Mouse (Mus musculus) granulocyte monocyte progenitor cell, adult 5-6 weeks (primary cell): ENCODE results near the gene Top1. TPM values are rescaled to one million over a fixed set of nuclear protein-coding genes. Genes with fewer than 3 reads are reported as not detected.
A peak's percentile ranks its signal among the peaks of the same experiment; 100 is the strongest.

Source experiments
- ATAC-seq: replicated peaks from 2 replicates; pipeline ENCODE4 v1.8.0; 2016; ENCODE audit warnings: mild to moderate bottlenecking, moderate TSS enrichment, inconsistent platforms; ENCODE audit not compliant: poor library complexity, severe bottlenecking
- total RNA-seq, 2 experiments: library from RNA; stranded (forward) in 1 of 2; stranded (reverse) in 1 of 2; fragments of 200-712, 200-1000 nt in 1 of 2; fragments of >200 nt in 1 of 2; fragmentation: Nextera tagmentation in 1 of 2; gene quantifications; 2 replicates each; pipeline ENCODE4 v1.2.3; 2014 to 2017

The Top1 gene
- total RNA-seq, 2 experiments from 2014 or later = 98.9 to 154 TPM

DNA sequence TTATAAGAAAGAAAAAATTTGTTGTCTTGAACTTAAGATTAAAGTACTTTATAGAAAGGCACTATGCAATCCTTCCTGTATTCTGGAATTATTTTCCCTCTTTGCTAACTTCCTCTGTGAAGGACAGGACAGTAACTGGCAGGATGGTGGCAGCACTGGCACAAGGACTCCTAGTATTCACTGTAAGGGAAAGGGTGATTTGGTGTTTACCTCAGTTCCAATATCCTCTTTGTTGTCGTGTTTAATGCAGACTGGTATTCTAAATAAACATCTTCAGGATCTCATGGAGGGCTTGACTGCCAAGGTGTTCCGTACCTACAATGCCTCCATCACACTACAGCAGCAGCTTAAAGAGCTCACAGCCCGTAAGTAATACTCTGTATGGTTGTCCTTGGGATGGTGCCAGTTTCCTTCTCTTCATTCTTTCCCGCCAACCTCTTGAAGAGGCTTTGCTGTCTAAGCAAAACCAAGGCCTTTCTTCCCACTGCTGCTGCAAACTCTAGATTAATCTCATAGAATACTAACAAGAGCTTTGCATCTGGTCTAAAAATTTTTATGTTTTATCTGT, 69.9 kb downstream of the Top1 start:
- ATAC-seq = no peak

DNA sequence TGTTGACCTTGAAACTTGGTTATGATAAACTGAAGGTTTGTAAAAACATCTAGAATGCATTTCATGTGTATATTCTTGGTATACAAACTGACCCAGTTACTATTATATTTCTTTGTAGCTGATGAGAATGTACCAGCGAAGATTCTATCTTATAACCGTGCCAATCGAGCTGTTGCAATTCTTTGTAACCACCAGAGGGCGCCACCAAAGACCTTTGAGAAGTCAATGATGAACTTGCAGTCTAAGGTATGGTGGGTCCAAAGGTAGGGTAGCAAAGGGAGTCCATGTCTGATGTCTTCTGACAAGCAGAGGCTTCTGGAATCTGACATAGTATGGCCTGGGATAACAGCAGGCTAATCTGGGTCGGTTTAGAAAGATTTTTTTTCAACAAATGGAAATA, 71.6 kb downstream of the Top1 start:
- peak; percentile 80 for ATAC-seq

DNA sequence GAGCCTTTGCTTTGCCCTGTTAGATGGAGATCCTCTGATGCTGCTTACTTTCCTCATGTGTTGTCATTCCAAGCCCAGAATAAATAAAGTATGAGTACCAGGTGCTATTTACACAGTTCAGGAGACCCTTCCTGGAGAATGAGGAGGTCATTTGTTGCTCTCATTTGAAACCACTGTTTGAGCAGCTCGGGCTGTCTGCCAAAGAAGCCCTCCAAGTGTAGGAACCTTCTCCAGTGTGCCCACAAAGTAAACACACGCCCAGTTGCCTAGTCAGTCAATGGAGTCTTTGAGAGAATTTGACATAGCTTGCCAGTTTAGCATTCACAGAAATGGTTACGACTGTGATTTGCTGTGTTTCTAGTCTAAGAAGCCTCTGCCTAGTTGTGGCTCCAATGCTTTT, 73.1 kb downstream of the Top1 start:
- no peak for ATAC-seq

DNA sequence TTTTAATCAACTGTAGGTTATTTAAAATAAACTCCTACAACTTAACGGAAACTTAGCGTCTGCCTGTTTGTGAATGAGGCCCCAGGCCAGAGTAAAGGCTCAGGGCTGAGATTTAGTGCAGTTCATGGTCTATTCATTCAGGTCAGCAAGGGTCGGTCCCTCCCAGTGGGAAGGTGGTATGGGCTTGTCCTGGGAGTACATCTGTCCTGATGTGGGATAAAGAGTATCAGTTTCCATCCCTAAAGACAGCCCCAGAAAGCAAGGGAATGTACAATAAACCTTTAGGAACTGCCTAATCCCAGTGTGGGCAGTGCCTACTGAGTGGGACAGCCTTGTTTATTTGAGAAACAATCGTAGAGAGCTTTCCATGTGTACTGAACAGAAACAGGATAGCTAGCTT, 77.0 kb downstream of the Top1 start:
- no peak for ATAC-seq

DNA sequence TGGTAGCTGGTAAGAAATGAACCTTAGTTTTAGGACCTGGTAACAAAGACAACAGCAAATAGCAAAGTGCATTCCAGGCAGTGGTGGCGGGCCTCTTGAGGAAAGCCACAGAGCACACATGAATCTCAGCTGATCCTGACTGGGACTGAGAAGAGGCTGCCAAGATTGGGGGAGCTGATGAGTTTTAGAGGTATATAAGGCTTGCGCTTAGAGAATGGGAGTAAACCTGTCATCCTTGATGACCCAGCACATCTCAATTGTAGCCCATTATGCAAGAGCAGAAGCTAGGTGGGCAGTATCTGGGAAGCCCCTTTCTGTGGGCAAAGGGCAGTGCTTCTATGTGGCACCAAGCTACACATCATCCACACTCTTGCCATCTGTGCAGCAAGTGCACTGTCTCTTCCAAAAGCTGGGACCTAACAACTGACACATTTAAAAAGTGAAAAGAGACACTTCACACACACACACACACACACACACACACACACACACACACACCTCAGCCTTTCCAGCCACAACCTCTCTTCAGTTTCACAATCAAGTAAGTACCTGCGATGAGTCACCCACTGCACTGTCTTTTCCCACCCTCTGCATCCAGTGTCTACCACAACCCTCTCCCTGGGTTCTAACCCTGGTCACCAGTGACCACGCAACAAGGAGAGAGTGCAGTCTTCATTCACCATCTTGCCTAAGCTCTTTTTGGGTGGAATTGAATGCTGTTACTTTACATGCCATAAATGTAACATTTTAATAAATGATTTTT, 78.1 kb downstream of the Top1 start:
- peak; percentile 34; the same call in 1 of the 2 replicates for ATAC-seq

DNA sequence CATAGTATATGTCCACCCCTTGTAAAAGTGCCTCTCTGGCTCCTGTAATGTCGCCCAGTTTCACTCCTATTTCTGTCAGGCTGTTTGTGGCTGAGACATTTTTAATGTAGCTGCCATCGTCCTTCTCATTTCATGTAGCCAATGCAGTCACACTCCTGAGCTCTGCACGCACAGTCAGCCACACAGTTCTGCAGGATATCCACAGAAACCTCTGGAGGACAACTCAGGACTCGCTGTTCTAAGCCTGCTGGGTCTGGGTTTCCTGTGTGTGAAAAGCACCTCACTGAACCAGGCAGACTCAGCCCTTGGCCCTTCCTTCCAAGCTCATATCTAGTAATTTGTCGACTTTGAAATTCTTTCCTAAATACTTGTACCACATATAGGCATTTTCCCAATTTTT, 78.8 kb downstream of the Top1 start:
- ATAC-seq = no peak

DNA sequence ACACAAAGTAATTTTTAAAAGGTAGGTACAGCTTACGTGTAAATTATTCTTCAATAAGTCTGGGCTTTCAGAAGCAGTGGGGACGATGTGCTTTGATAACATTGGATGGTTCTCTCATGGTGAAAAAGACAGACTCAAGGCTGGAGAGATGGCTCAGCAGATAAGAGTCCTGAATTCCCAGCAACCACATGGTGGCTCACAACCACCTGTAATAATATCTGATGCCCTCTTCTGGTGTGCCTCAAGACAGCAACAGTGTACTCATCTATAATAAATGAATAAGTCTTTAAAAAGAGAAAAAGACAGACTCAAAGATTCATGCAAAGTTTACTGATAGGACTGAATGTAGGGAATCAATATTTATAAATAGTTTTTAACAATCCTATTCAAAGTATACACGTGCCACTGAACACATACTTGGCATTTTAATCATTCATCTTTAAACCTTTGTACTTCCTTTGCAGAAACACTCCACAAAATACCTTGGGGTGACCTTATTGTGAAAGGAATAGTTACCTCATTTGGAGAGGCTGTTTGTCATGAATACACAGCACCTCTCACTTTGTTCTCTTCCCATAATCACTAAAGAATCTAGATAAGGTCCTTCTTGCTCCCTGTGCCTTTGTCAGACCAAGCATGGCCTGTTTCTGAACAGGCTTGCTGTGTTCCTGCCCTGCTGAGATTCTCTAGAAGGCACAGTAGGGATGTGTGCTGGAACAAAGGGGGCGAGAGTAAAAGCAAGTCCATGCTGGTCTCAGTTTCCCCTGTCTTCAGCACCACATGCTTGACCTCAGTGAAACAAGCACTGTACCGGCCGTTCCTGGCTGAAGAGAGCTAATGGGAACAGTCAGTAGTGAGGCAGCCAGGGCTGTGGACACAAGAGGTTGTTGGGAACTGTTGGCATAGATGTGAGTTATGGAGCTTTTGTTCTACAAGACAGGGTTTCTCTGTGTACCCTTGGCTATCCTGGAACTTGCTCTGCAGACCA, 80.5 kb downstream of the Top1 start:
- no peak for ATAC-seq

DNA sequence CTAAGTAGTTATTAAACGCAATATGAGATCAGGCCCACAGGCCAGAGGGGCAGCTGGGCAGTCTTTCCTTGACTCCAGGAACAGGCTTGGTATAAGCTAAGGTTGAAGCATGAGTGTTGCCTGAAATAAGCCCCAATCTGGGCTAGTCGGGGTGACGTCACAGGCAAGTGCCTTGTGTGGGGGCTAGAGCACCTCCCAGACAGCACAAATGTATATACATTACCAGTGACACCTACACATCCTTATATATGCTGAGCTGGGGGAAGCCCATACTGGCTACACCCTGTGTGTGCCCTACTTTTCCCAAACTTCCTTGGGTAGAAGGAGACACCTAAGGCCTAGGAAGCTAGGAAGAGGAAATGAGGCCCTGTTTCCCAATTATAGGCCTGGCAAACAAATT, 83.3 kb downstream of the Top1 start:
- ATAC-seq = no peak

DNA sequence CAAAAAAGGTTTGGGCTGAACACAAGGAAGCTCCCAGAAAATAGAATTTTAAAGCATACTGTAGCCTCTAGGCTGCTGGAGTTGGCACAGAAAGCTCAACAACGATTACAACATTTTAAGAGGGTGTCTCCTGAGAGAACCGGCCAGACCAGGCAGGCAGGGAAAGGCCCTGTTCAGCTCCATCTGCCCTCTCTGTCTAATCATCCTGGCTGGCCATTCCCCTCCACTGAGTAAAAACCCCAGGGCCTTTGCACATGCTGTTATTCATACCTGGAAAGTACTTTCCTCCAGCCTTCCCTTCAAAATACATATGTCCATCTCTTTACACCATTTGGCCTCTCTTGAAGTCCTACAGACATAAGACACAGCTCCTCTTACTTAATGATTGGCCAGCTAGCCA, 83.7 kb downstream of the Top1 start:
- ATAC-seq = no peak

DNA sequence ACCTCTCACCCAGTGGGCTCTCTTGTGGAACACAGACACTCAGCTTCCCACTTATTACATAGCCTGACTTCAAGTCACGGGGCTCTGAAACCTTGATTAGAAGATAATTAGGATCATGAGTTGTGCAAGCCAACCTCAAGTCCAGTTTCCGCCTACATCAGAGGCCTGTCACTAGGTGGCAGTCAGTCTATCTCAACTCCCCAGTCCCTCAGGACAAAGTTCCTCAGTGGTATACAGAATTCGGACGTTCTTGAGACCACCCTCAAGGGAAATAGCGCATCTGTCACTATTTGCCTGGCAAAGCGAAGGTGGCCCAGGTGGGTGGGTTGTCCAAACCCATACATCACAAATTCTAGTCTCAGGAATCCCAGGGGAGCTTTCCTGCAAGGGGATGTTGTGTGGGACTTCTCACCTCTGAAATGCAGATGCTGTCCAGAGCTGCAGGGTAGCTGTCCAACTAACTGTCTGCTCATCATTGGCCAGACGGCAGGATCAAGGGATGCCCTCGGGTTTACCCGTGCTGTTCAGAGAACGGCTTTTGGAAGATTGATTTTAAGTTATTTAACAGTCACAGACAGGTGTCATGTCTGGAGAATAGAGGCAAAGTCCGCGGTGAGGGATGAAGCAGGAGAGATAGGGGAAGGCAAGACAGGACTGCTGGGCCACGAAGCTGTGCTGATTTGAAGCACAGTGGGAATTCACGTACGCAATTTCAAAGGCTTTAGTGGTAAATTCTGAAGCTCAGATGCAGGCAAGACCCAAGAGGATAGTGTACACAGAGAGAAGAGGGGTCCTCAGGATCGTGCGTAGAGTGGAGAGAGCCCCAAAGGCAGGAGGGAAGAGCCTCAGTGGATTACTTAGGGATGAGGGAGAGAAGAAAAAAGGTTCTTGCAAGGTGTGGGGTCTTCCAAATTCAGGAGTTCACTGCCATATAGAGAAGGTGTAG, 84.4 kb downstream of the Top1 start:
- peak; percentile 60 for ATAC-seq

DNA sequence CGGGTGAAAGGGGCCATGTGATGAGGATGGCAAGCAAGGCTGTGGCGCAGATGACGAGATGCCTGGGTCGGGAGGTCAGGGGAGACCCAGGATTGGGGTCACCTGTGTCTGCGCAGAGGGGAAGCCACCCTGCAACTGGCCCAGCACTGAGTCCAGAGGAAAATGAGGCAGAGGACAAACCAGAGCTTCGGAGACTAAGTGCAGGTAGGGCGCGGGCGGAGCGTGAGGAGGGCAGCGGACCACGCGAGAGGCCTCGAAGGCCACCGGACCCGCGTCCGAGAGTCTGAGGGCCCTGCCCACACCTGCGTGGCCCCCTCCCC, 85.1 kb downstream of the Top1 start:
- ATAC-seq = no peak

DNA sequence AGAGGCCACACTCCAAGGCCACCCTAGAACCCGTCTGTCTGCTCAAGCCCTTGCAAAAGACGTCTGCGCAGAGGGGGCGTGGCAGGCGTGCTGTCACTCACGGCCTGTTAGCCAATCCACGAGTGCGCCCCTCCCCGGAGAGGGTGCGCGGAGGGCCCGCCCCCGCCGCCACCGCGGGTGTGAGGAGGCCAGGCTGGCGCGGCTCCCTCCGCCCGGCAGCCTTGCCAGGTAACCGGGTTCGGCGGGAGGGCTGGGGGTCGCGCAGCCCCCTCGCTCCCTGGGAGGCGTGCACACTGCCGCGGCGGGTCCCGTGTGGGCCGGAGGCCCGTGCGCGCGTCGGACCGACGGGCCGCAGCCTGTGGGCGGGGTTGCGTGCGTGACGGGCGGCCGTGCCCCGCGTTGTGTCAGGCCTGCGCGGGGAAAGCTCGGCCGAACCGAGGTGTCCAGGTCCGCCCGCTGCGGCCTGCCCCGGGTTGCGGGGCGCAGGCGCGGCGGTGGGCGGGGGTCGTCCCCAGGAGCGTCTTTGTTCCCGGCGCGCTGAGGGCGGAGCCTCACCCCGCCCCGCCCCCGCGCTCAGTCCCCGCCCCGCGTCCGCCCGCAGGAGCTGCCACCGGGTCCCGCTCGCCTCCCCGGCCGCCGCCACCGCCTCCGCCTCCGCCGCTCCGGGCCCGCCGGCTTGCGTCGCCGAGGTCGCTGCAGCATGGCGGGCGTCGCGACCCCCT, 85.6 kb downstream of the Top1 start, which contains the start of gene Plcg1:
Gene Plcg1 (plus strand): TSS at position 184 of the 722 bp plus-strand sequence.
- ATAC-seq = peak; percentile 72

DNA sequence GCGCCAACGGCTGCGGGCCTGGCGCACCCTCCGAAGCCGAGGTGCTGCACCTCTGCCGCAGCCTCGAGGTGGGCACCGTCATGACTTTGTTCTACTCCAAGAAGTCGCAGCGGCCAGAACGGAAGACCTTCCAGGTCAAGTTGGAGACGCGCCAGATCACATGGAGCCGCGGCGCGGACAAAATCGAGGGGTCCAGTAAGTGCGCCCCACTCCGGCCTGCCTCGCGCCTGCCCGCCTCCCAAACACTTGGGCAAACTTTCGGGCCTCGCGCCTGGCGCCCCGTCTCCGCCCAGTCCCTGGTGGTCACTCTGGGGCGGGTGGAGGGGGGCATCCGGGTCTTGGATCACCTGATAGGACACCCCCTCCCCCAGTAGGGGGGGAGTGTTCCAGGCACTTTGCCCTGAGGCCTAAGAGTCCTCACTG, 86.2 kb downstream of the Top1 start:
- ATAC-seq = peak; percentile 11

DNA sequence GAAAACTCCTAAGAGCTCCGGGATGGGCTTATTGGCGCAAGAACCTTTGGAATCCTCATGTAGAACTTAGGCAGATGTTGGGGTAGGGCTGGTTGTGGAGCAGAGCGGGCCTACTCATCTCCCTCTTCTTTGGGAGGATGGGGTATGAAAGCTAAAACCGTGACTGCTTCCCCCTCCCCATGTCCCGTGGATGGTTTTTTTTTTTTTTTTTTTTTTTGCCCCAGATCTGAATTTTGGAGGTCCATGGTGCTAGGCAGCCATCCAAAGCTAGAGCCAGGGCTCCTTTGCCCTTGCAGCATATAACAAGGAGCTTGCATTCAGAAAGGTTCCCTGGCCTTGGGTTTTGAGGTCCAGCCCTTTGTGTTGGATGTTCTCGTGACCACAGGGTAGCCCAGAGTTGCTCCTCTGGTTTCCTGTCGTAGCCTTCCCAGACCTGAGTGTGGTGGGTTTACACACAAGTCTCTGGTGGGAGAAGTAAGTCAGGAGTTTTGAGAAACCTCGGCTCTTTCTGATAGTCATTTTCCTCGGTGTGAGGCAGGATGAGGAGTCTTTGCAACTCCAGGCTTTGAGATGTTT, 86.8 kb downstream of the Top1 start:
- no peak for ATAC-seq

DNA sequence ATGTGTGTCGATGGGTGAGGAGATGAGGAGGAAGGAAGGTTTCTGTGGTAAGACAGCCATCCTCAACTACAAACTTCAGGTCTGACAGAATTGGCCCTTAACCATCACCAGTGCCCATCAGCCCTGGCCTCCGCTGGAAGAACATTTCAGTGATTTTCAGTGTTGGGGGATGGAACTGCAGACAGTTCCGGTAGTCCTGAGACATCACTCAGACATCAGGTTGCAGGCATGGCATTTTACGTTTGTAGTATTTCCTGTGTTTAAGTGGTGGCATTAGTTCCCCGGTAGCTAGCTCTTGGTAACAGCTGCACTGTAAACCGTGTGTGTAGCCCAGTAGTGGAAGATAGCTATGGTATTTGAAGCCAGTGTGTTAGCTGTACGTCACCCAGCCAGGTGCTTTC, 87.4 kb downstream of the Top1 start:
- no peak for ATAC-seq

DNA sequence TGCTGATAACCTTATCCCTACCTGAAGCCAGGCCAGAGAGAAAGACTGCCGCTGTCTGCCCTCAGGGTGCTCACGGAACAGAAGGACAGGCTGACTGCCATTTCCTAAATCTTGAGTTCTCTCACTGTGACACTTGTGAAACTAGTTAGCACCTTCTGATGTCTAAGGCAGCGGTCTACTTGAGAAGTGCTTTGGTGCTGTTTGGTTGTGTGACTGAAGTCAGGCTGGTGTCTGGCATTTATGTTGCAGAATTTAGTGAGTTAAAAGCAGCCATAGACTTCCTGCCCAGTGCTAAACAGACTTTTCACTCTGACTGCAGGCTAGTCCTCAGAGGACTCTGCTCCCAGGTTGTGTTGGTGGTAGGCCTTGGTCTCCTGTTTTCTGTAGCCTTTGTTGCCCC, 88.6 kb downstream of the Top1 start:
- no peak for ATAC-seq

DNA sequence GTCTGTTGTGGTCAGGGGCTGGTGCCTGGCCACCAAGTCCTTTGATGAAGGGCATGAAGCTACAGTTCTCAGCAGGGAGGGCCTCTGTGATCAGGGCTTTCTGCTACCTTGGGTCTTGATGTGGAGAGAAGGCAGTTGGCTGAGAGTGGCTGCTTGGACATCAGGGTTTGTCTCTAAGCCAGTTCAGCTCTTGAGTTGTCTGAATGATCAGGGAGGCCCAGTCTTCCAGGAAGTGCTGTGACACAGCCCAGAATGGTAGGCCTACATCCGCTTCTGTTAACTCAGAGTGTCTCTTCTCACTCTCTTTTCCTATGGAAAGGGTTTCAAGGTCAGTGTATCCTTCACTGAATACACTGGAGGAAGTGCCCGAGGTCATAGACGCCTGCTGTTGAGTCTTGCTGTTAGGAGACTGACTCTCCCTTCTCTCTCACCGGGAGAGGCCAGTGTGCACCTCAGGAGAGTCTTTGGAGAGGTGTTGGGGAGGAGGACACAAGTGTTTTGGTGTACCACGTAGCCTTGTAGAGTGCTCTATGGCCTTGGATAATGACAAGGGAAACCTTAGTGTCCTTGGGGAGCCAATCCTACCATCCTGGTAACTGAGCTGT, 90.1 kb downstream of the Top1 start:
- no peak for ATAC-seq

DNA sequence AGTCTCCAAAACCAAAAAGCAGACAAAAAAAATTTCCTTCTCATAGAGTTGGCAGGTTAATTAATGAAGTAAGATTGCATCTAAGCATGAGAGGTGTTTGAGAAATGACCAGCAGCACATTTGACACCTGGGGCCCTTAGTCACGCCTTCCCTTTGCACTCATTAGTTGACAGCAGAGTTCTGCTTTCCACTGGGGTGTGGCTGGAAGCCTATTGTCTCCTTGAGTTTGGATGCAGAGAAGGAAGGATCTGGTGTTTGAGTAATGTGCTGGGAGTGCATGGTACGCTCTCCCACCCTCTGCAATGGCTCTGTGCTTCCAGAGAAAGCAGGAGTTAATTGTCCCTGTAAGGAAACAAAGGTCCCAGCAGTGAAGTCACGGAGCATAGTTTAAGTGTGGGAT, 90.8 kb downstream of the Top1 start:
- ATAC-seq = no peak

DNA sequence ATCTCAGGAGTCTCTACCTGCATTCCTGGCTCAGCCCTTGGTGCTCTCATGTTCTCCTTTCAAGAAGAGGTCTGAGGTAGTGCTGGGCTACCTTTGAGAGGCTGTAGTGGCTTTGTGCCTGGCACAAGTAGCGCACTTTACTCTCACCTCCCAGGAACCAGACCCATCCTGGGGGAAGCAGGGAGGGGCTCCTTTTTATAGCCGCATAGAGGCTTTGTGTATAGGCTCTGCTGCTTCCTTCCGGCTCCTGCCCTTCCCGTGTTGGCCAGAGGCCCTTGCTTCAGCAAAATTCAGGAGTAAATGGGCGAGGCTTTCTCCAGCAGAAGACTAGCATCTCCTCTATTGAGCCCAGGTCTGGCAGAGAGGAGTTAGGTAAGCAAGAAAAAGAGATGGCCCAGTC, 92.7 kb downstream of the Top1 start:
- ATAC-seq = no peak
